ENCODE assay signal across 8 mouse cellular contexts in the genomic region with DNA sequence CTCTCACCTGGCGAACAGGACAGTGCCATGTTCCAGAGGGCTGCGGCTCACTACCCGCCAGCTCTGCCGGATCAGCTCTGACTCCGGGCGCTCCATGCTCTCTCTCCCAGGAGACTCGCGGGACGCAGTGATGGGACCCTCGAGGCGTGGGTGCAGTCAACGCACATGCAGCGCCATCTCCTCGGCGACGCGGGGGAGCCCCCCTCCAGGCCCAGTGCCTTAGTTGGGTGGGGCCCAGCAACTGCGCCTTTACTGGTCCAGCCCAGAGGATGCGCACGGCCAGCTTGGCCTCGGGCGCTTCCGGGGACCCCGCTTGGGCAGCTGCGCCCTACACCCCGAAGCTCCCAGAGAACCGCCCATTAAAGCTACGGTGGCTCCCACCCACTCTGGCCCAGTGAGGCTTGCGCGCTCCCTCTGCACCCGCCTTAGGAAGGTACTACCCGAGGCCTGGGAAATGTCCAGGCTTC. TPM values are rescaled to one million over a fixed set of nuclear protein-coding genes. Genes with fewer than 3 reads are reported as not detected.
A peak's percentile ranks its signal among the peaks of the same experiment; 100 is the strongest.
DNase-seq lines count a peak whose midpoint lies in the region; ATAC-seq lines count a peak whose summit lies in the region.

A gene (minus strand): TSS at position 375 of the 467 bp plus-strand sequence.

- DNase-seq in liver, embryonic 11.5 days (ENCODE audit: low spot score) = no peak
- DNase-seq in liver = no peak
- DNase-seq in retina, embryonic 14.5 days (ENCODE audit: low spot score) = peak; percentile 22
- DNase-seq in urinary bladder, postnatal 4 days (ENCODE audit: low spot score in 2 of 2) = no peak
- DNase-seq in cerebellum, postnatal 4 days (ENCODE audit: low spot score in 2 of 2) = no peak

- H3K27ac ChIP-seq in liver, embryonic 11.5 days (ENCODE audit: low read depth, low read length) = no peak within 1 kb of the TSS
- H3K27ac ChIP-seq in forebrain, embryonic 13.5 days = no peak within 1 kb of the TSS
- H3K27ac ChIP-seq in liver, embryonic 12.5 days = no peak within 1 kb of the TSS

- no peaks in the 10 kb centered on the region for H3K36me3 ChIP-seq in liver, embryonic 11.5 days (ENCODE audit: control insufficient read depth, insufficient read depth, low read length)
- no peaks in the 10 kb centered on the region for H3K36me3 ChIP-seq in forebrain, embryonic 13.5 days (ENCODE audit: poor library complexity, severe bottlenecking)
- H3K36me3 ChIP-seq in liver, embryonic 12.5 days = no peaks in the 10 kb centered on the region

- peak within 1 kb of the TSS; percentile 53 for H3K4me2 ChIP-seq in liver, embryonic 11.5 days
- peak within 1 kb of the TSS; percentile 63 for H3K4me2 ChIP-seq in forebrain, embryonic 13.5 days
- peak within 1 kb of the TSS; percentile 50 for H3K4me2 ChIP-seq in liver, embryonic 12.5 days

- peak within 1 kb of the TSS; percentile 9; the same call in 1 of the 2 replicates for H3K4me3 ChIP-seq in liver, embryonic 11.5 days (ENCODE audit: low read depth, low read length)
- peak within 1 kb of the TSS; percentile 32 for H3K4me3 ChIP-seq in forebrain, embryonic 13.5 days
- H3K4me3 ChIP-seq in liver, embryonic 12.5 days = 0 out of 2 replicates have a peak within 1 kb of the TSS, but pooled peaks have one; percentile 4

- H3K27me3 ChIP-seq in liver, embryonic 11.5 days (replicated peaks; ENCODE audit: control insufficient read depth, insufficient read depth, low read length) = peaks cover 26% of the 10 kb centered on the region
- peaks cover 32% of the 10 kb centered on the region for H3K27me3 ChIP-seq in forebrain, embryonic 13.5 days
- H3K27me3 ChIP-seq in liver, embryonic 12.5 days (replicated peaks) = peaks cover 67% of the 10 kb centered on the region

- no peak for ATAC-seq in liver, embryonic 11.5 days (replicated peaks; ENCODE audit: low FRiP score)
- no peak for ATAC-seq in forebrain, embryonic 13.5 days
- ATAC-seq in liver, embryonic 12.5 days = no peak
- no peak for ATAC-seq in CD4-positive, CD25-positive, alpha-beta regulatory T cell, adult 4 months

- no peaks in the 10 kb centered on the region for H3K4me1 ChIP-seq in liver, embryonic 11.5 days (replicated peaks; ENCODE audit: control insufficient read depth, insufficient read depth, low read length)
- peaks cover 9% of the 10 kb centered on the region for H3K4me1 ChIP-seq in forebrain, embryonic 13.5 days
- H3K4me1 ChIP-seq in liver, embryonic 12.5 days = 0 out of 2 replicates have a peak, but pooled peaks cover 7% of the 10 kb centered on the region

- no peak within 1 kb of the TSS for H3K9ac ChIP-seq in liver, embryonic 11.5 days (ENCODE audit: low read depth, low read length)
- H3K9ac ChIP-seq in forebrain, embryonic 13.5 days = peak within 1 kb of the TSS; percentile 45
- no peak within 1 kb of the TSS for H3K9ac ChIP-seq in liver, embryonic 12.5 days

- 13% methylated on average over 30 of the region's 32 CpGs for WGBS in liver, embryonic 11.5 days
- 3% methylated on average over 31 of the region's 32 CpGs for WGBS in forebrain, embryonic 13.5 days
- 7% methylated on average over 32 of the region's 32 CpGs for WGBS in liver, embryonic 12.5 days (ENCODE audit: insufficient replicate concordance)

- no peaks in the 10 kb centered on the region for H3K9me3 ChIP-seq in liver, embryonic 11.5 days (ENCODE audit: control insufficient read depth, low read length)
- no peaks in the 10 kb centered on the region for H3K9me3 ChIP-seq in forebrain, embryonic 13.5 days (replicated peaks)
- H3K9me3 ChIP-seq in liver, embryonic 12.5 days (replicated peaks) = no peaks in the 10 kb centered on the region

RNA-seq across cellular contexts. Expression of the gene that starts here (rescaled TPM):
- 0.22 TPM in 1 of 2 replicates, not detected in the other for polyA plus RNA-seq in liver, embryonic 11.5 days (2014; fragmentation: Nextera tagmentation; extraction: Ambion mirVana)
- polyA plus RNA-seq in forebrain, embryonic 13.5 days (2015; fragmentation: Nextera tagmentation; extraction: Ambion mirVana) = 0.66 and 1.0 TPM in 2 replicates
- polyA plus RNA-seq in liver, embryonic 12.5 days (2016; fragmentation: Nextera tagmentation; extraction: Ambion mirVana) = 0.17 TPM in 1 of 2 replicates, not detected in the other
- not detected for polyA plus RNA-seq in CD4-positive, CD25-positive, alpha-beta regulatory T cell, adult 4 months (2017; shearing (Covaris generic))
